Mouse (Mus musculus) spleen, adult 2 months (tissue): ENCODE measurements around the gene Apobec2.

Experiments used
- CTCF ChIP-seq: fragments of 200-500 bp; IDR thresholded peaks from 2 replicates; pipeline ENCODE4 v1.5.1; 2011; ENCODE audit warnings: mild to moderate bottlenecking, inconsistent platforms; ENCODE audit not compliant: insufficient read depth, insufficient read length, insufficient replicate concordance; ENCODE audit errors: extremely low read depth
- POLR2A ChIP-seq: fragments of 200-500 bp; IDR thresholded peaks from 2 replicates; pipeline ENCODE4 v1.6.1; 2011; ENCODE audit warnings: low read depth, low read length, inconsistent platforms

GRCm38 (mm10) chr17:48385786-48386461 is 46.8 kb downstream of the Apobec2 start:
- TF ChIP-seq POLR2A (no peak), CTCF (no peak)
